Mouse (Mus musculus): ENCODE results near the gene Rnf10. TPM values are rescaled to one million over a fixed set of nuclear protein-coding genes. Genes with fewer than 3 reads are reported as not detected.

Gene Rnf10
- polyA plus RNA-seq, 1 experiment from 2014 or later = 121 TPM

DNA sequence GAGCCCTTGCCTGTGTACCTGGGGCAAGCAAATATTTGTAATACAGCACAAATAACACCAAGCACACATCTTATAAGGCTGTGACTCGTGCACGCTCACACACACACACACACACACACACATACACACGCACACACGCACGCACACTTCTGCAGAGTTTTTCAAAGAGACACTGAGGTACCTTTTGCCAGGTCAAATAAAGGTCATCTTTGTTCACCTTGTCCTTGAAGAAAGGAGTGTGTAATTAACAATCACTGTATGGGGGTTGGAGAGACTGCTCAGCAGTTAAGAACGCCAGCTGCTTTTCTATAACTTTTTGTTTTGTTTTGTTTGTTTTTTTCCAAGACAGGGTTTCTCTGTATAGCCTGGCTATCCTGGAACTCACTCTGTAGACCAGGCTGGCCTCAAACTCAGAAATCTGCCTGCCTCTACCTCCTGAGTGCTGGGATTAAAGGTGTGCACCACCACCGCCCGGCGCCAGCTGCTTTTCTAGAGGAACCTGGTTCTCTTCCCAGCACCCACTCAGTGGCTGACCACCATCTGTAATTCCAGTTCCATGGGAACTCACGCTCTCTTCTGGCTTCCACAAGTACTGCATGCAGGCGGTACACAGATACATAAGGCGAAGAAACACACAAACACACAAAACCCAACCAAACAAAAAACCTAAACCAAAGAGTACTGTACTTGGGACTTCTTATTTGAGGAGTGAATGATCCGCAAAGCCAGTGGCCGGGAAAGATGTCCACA is 39.5 kb downstream of the Rnf10 start:
- Histone ChIP-seq H3K27ac (replicated peaks) (no peak overlapping the region), H3K36me3 (no peaks in the 10 kb centered on the region), H3K9me3 (no peaks in the 10 kb centered on the region), H3K4me2 (no peak overlapping the region), H3K27me3 (replicated peaks) (peaks cover 29% of the 10 kb centered on the region), H3K4me3 (no peak overlapping the region), H3K4me1 (peaks cover 13% of the 10 kb centered on the region), H3K9ac (no peak overlapping the region)
- WGBS = 91% methylated on average over 14 of the region's 14 CpGs
- ATAC-seq (ENCODE audit: extremely low read depth, insufficient number of reproducible peaks, low FRiP score, low TSS enrichment) = no peak

DNA sequence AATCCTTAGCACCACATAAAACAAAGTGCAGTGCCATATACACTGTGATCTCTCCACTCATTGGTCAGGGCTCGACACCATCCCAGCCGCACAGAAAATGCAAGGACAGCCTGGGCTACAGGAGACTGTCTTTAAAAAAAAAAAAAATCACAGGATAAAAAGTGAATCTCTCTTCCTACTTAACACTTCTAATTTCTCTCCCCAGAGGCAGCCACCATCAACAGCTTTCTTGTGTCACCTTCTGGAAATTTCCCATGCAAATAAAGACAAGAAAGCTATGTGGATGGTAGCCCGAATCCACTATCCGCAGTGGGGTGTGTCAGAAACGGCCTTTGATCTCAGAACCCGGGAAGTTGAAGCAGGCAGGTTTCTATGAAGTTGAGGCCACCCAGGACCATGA is 40.2 kb downstream of the Rnf10 start:
- 65% methylated on average over 6 of the region's 6 CpGs for WGBS
- Histone ChIP-seq H3K9ac (no peak overlapping the region), H3K4me3 (no peak overlapping the region), H3K9me3 (no peaks in the 10 kb centered on the region), H3K36me3 (no peaks in the 10 kb centered on the region), H3K4me1 (peaks cover 13% of the 10 kb centered on the region), H3K27me3 (replicated peaks) (peaks cover 33% of the 10 kb centered on the region), H3K27ac (replicated peaks) (no peak overlapping the region), H3K4me2 (no peak overlapping the region)
- no peak for ATAC-seq (ENCODE audit: extremely low read depth, insufficient number of reproducible peaks, low FRiP score, low TSS enrichment)

DNA sequence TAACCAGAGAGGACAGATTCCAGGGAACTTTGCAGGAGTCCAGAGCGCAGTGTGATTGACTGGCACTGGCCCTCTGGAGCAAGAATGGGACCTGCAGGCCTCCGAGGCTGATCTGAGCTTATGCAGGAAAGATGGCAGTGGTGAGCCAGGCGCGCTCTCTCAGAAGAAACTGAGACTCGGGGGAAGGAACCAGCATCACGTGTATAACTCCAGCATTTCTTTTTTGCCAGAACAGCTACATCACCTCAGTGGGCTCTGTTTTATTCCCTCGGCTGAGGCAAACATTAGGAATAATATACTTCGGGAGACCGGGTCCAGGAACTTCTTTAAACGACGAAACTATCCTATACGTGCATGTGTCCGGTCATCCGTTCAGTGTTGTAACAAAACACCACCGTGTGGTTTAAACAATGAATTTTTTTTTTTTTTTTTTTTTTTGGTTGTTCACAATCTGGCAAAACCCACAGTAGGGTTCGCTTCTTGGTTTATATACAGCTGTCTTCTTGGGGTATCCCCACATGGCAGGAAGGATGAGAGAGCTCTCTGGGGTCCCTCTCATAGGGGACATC is 41.1 kb downstream of the Rnf10 start:
- Histone ChIP-seq H3K4me2 (peak overlapping the region; percentile 24), H3K36me3 (no peaks in the 10 kb centered on the region), H3K27ac (replicated peaks) (no peak overlapping the region), H3K4me1 (peaks cover 10% of the 10 kb centered on the region), H3K4me3 (no peak overlapping the region), H3K27me3 (replicated peaks) (peaks cover 34% of the 10 kb centered on the region), H3K9ac (peak overlapping the region; percentile 8), H3K9me3 (no peaks in the 10 kb centered on the region)
- ATAC-seq (ENCODE audit: extremely low read depth, insufficient number of reproducible peaks, low FRiP score, low TSS enrichment) = no peak
- WGBS = 43% methylated on average over 16 of the region's 16 CpGs

DNA sequence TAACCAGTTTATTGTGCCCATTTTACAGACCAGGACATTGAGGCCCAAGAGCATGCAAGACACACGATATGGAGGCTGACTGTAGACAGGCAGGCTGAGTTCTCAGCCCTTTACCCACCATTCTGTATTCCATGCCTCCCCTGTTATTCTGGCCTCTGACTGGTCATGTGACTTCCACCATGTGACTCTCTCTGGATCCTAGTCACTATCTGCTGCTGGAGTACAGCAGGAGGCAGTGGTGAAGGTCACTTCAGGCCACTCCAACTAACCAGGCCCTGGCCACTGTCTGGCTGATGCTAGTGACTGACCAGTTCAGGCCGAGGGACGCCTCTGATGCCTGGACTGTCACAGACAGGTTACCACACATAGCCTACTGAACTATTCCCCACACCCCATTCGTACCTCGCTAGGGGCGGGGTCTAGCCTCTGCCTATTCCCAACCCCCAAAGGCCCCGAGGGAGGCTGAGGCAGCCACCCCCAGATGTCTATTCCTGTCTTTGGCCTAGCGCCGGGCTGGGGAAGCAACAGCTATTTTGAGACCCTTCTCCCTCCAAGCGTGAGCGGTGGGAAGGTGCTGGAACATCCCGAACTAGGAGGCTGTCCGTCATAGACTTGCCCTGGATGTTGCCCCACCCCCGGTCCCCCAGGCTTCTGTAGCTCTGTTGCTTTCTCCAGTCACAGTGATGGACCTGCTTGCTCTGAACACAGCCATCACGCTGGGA is 41.7 kb downstream of the Rnf10 start:
- ATAC-seq (ENCODE audit: extremely low read depth, insufficient number of reproducible peaks, low FRiP score, low TSS enrichment) = no peak; the same call in 1 of the 2 replicates
- H3K27ac ChIP-seq (replicated peaks) = no peak overlapping the region
- H3K27me3 ChIP-seq (replicated peaks) = peaks cover 34% of the 10 kb centered on the region
- H3K4me3 ChIP-seq = no peak overlapping the region
- no peaks in the 10 kb centered on the region for H3K9me3 ChIP-seq
- H3K36me3 ChIP-seq = no peaks in the 10 kb centered on the region
- peak overlapping the region; percentile 24 for H3K4me2 ChIP-seq
- 42% methylated on average over 15 of the region's 15 CpGs for WGBS
- peaks cover 10% of the 10 kb centered on the region for H3K4me1 ChIP-seq
- H3K9ac ChIP-seq = peak overlapping the region; percentile 8

DNA sequence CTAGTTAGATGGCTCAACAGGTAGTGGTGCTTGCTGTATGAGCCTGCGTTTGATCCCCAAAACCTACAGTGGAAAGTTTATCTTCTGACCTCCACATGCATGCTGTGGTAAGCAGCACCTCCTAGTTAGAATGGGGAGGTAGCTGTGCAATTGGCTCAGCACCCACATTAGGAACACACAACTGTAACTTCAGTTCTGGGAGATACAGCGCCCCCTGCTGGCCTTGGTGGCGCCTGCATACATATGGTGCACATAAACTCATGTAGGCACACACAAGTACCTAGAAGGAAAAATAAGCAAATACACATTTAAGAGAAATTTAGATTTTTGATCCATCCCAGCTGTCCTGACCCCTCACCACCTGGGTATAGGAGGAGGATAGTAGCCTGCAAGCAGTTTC is 50.2 kb downstream of the Rnf10 start:
- 64% methylated on average over 3 of the region's 3 CpGs for WGBS
- Histone ChIP-seq H3K4me3 (no peak overlapping the region), H3K9me3 (0 out of 2 replicates have a peak, but pooled peaks cover 4% of the 10 kb centered on the region), H3K4me2 (no peak overlapping the region), H3K4me1 (peaks cover 12% of the 10 kb centered on the region; the same call in 1 of the 2 replicates), H3K9ac (no peak overlapping the region), H3K27ac (replicated peaks) (no peak overlapping the region), H3K27me3 (replicated peaks) (peaks cover 14% of the 10 kb centered on the region; the same call in 1 of the 2 replicates), H3K36me3 (no peaks in the 10 kb centered on the region)
- ATAC-seq (ENCODE audit: extremely low read depth, insufficient number of reproducible peaks, low FRiP score, low TSS enrichment) = no peak

DNA sequence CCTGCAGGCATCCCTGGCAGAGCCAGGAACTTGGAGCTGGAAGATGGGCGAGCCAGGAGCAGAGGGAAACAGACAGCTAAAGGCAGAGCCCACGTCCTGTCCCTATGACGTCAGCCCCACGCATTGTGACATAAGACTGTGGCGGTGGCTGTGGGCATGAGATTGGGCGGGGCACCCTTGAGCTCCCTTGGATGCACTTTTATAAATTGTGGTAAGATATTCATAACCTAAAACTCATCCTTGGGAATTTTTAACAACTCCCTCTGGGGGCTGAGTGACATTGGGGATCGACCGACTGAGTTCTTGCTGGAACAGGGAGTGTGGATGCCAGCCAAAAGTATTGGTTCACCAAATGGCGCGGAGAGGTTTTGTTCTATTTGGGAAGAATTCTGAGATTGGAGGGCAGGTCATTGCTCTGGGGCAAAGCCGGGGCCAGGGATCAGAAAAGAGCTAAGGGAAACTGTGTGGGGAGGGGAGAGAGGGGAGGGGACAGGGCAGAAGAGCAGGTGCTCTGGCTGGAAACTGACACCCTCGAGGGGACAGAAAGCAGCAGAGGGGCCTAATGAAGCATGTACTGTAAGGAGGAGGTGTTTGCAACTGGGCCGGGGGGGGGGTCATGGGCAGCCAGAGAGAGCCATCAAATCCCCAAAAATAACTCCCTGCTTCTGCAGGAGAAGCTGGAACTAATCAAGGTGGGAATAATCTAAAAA is 51.6 kb downstream of the Rnf10 start:
- Histone ChIP-seq H3K4me1 (peaks cover 12% of the 10 kb centered on the region; the same call in 1 of the 2 replicates), H3K27ac (replicated peaks) (no peak overlapping the region), H3K4me2 (no peak overlapping the region), H3K4me3 (no peak overlapping the region), H3K9ac (no peak overlapping the region), H3K27me3 (replicated peaks) (peaks cover 23% of the 10 kb centered on the region), H3K36me3 (no peaks in the 10 kb centered on the region), H3K9me3 (0 out of 2 replicates have a peak, but pooled peaks cover 4% of the 10 kb centered on the region)
- WGBS = 39% methylated on average over 13 of the region's 13 CpGs
- ATAC-seq (ENCODE audit: extremely low read depth, insufficient number of reproducible peaks, low FRiP score, low TSS enrichment) = no peak

DNA sequence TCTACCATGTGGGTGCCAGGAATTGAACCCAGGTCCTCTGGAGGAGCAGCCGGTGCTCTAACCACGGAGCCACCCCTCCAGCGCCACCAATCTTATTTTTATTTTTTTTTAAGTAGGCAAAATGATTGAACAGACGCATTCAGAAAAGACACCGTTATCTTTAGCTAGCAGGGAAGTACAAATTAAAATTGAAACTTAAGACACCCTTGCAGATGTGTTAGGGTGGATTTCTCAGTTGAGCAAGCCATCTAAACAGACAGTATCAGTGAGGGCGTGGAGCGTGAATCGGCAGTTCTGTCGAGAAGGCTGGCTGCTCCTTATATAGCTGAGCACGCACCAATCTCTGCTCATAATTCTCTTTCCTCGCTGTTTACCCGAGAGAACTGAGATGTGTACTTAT is 54.7 kb downstream of the Rnf10 start:
- peaks cover 24% of the 10 kb centered on the region for H3K4me1 ChIP-seq
- H3K9ac ChIP-seq = no peak overlapping the region
- 86% methylated on average over 12 of the region's 12 CpGs for WGBS
- no peak overlapping the region for H3K4me2 ChIP-seq
- no peaks in the 10 kb centered on the region for H3K36me3 ChIP-seq
- H3K27me3 ChIP-seq (replicated peaks) = peaks cover 40% of the 10 kb centered on the region
- H3K4me3 ChIP-seq = no peak overlapping the region
- 0 out of 2 replicates have a peak, but pooled peaks cover 4% of the 10 kb centered on the region for H3K9me3 ChIP-seq
- no peak for ATAC-seq (ENCODE audit: extremely low read depth, insufficient number of reproducible peaks, low FRiP score, low TSS enrichment)
- H3K27ac ChIP-seq (replicated peaks) = no peak overlapping the region

DNA sequence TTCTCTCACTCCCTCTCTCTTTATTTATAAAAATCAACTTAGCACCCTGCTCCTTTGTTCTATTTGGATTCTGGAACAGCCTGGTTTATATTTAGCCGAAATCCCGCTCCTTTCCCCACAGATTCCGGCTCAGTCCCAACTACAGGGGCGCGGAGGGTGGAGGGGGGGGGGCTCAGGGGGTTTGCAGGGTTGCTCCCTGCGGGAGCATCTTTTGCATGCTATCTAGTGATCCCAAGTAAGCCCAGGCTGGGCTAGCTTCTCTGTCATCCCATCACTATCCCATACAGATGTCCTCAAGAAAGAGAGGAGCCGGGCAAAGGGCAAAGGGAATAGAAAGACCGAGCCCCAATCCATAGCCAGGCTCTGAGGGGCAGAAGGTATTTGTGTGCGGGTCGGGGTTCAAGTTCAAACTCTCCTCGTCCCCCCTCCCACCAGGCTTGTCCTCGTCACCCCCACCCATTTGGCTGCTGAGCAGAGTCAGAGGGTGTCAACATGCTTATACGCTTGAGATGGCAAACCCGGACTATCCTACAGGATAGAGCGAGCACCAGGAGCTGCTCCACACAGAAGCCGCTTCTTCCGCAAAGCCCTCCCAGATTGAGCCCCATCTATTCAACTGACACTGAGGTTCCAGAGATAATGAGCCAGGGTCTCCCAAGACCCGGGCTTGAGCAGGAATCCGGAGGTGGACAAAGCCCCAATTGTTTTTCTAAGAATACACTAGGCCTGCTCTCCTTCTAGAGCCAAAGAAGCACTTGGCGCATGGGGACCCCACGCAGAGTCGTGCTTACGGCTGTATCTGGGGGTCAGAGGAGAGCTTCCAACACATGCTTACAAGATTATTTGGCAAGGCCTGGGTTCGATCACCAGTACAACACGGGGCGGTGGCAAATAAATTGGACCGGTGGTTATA is 57.2 kb downstream of the Rnf10 start:
- Histone ChIP-seq H3K4me3 (peak overlapping the region; percentile 54), H3K4me2 (peak overlapping the region; percentile 80), H3K9ac (peak overlapping the region; percentile 77), H3K27me3 (replicated peaks) (peaks cover 42% of the 10 kb centered on the region), H3K4me1 (peaks cover 21% of the 10 kb centered on the region), H3K9me3 (no peaks in the 10 kb centered on the region), H3K27ac (replicated peaks) (no peak overlapping the region), H3K36me3 (no peaks in the 10 kb centered on the region)
- no peak for ATAC-seq (ENCODE audit: extremely low read depth, insufficient number of reproducible peaks, low FRiP score, low TSS enrichment)
- 21% methylated on average over 27 of the region's 27 CpGs for WGBS

DNA sequence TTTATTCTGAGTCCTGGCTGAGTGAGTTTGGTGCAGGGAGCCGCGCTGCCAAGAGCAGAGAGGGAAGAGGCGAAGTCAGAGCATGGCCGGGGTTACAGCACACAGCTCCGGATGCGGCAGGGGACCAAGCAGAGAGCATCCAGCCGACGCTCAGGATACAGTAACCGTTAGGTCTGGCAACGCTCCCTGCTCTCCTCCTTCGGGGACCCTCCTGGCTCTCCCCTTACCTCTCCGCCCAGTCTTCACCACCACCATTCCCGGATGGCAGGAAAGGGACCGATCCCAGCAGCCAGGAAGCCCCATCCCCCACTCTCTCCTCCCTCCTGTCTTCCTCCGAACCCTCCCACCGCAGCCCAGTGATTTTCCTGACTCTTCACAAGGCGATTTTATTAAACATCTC is 57.8 kb downstream of the Rnf10 start:
- no peak for ATAC-seq (ENCODE audit: extremely low read depth, insufficient number of reproducible peaks, low FRiP score, low TSS enrichment)
- H3K27ac ChIP-seq (replicated peaks) = no peak overlapping the region

DNA sequence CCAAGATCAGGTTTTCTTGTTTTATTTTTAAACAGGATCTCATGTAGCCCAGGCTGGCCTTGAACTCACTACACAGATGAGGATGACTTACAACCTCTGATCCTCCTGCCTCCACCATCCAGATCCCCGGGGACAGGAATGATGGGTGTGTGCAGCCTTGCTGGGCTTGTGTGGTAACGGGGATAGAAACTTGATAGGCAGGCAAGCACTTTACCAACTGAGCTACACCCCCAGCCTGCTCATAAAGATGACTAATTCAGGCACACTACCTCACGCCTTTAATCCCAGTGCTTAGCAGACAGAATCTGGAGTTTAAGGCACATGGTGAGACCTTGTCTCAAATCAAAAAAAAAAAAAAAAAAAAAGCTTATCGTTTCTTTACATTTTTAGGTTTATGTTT is 59.8 kb downstream of the Rnf10 start:
- Histone ChIP-seq H3K4me2 (no peak overlapping the region), H3K4me3 (no peak overlapping the region), H3K36me3 (no peaks in the 10 kb centered on the region), H3K9ac (no peak overlapping the region), H3K27me3 (replicated peaks) (peaks cover 32% of the 10 kb centered on the region), H3K4me1 (peaks cover 21% of the 10 kb centered on the region), H3K9me3 (no peaks in the 10 kb centered on the region), H3K27ac (replicated peaks) (no peak overlapping the region)
- 60% methylated on average over 4 of the region's 4 CpGs for WGBS
- no peak for ATAC-seq (ENCODE audit: extremely low read depth, insufficient number of reproducible peaks, low FRiP score, low TSS enrichment)

More for the DNA sequence above, 57.8 kb downstream of the Rnf10 start:
- peak overlapping the region; percentile 77 for H3K9ac ChIP-seq
- H3K4me1 ChIP-seq = peaks cover 21% of the 10 kb centered on the region
- H3K4me2 ChIP-seq = peak overlapping the region; percentile 80
- H3K36me3 ChIP-seq = no peaks in the 10 kb centered on the region
- no peaks in the 10 kb centered on the region for H3K9me3 ChIP-seq
- under 1% methylated on average over 17 of the region's 17 CpGs for WGBS
- peaks cover 35% of the 10 kb centered on the region for H3K27me3 ChIP-seq (replicated peaks)
- H3K4me3 ChIP-seq = peak overlapping the region; percentile 54
